Comparison of ENCODE assay signal across 21 mouse cellular contexts in genomic region chr1:184723899-184724298, GRCm38 (mm10). TPM values are rescaled to one million over a fixed set of nuclear protein-coding genes. Genes with fewer than 3 reads are reported as not detected.
DNase-seq lines count a peak whose midpoint lies in the region; ATAC-seq and TF ChIP-seq lines count a peak whose summit lies in the region.
"Had no signal": no experiment of that assay in that cellular context is flagged by ENCODE, and none has a peak within 500 bp of the region (broad histone marks: within the 10 kb centered on the region; RNA-seq: fewer than 3 reads in every experiment).

No protein-coding gene starts in this region.

- DNase-seq in heart, adult 11 months, result peak; percentile 87
- DNase-seq in heart, postnatal 10 days, result no peak
- DNase-seq in intestine, embryonic 14.5 days (ENCODE audit: low spot score), result peak; percentile 69
- peak; percentile 42 for DNase-seq in embryonic facial prominence, embryonic 10.5 days (ENCODE audit: low spot score)
- DNase-seq in neural tube, embryonic 11.5 days (ENCODE audit: low spot score), result peak; percentile 15
- DNase-seq in cerebellum, postnatal 25 days, result no peak
- DNase-seq: adrenal gland, adult 2 months; adrenal gland, postnatal 25 days; cerebellum, adult 18-20 months; cerebellum, adult 9-11 months; gastrocnemius, postnatal 10 days; heart, adult 2 months had no signal

- no peak for TF ChIP-seq CTCF in intestine, postnatal 0 days (IDR thresholded peaks at IDR 0.05; ENCODE audit: low read depth)

- H3K4me1 ChIP-seq in intestine, embryonic 14.5 days (replicated peaks; ENCODE audit: control insufficient read depth, insufficient read depth, low read length), result peaks cover 36% of the 10 kb centered on the region
- H3K4me1 ChIP-seq in intestine, postnatal 0 days (replicated peaks; ENCODE audit: control insufficient read depth, insufficient read depth, low read length), result peaks cover 9% of the 10 kb centered on the region
- peaks cover 12% of the 10 kb centered on the region for H3K4me1 ChIP-seq in embryonic facial prominence, embryonic 10.5 days
- peaks cover 4% of the 10 kb centered on the region; the same call in 1 of the 2 replicates for H3K4me1 ChIP-seq in neural tube, embryonic 11.5 days (ENCODE audit: control insufficient read depth, insufficient read depth, low read length)

- no peak for ATAC-seq in intestine, embryonic 14.5 days (replicated peaks; ENCODE audit: low FRiP score, low TSS enrichment, low read depth)
- no peak for ATAC-seq in intestine, postnatal 0 days
- no peak for ATAC-seq in neural tube, embryonic 11.5 days (ENCODE audit: insufficient read depth, low FRiP score, low TSS enrichment)
- ATAC-seq: activated CD4-positive, CD25-positive, alpha-beta regulatory T cell, adult 4 months; forebrain, embryonic 16.5 days; inflammation-experienced regulatory T-cells, adult 6 months had no signal

- no peak overlapping the region for H3K4me3 ChIP-seq in intestine, embryonic 14.5 days (ENCODE audit: low read depth, low read length)
- H3K4me3 ChIP-seq in intestine, postnatal 0 days (ENCODE audit: low read depth, low read length), result no peak overlapping the region
- no peak overlapping the region for H3K4me3 ChIP-seq in embryonic facial prominence, embryonic 10.5 days
- no peak overlapping the region for H3K4me3 ChIP-seq in neural tube, embryonic 11.5 days (ENCODE audit: low read depth, low read length)
- H3K4me3 ChIP-seq: embryonic facial prominence, embryonic 13.5 days; forebrain, embryonic 12.5 days; heart, adult 2 months; heart, embryonic 15.5 days; hindbrain, embryonic 13.5 days had no signal

- H3K4me2 ChIP-seq in intestine, embryonic 14.5 days (ENCODE audit: low read length), result 0 out of 2 replicates have a peak overlapping the region, but pooled peaks have one; percentile 73
- H3K4me2 ChIP-seq in intestine, postnatal 0 days (replicated peaks; ENCODE audit: low read depth), result no peak overlapping the region
- no peak overlapping the region for H3K4me2 ChIP-seq in neural tube, embryonic 11.5 days (ENCODE audit: low read depth)
- H3K4me2 ChIP-seq: forebrain, embryonic 12.5 days; heart, embryonic 11.5 days; heart, embryonic 15.5 days; hindbrain, embryonic 13.5 days had no signal

- H3K9ac ChIP-seq in intestine, embryonic 14.5 days (ENCODE audit: low read length), result no peak overlapping the region; the same call in 1 of the 2 replicates
- H3K9ac ChIP-seq in intestine, postnatal 0 days (ENCODE audit: low read depth, low read length), result no peak overlapping the region
- no peak overlapping the region for H3K9ac ChIP-seq in neural tube, embryonic 11.5 days (ENCODE audit: low read length)
- H3K9ac ChIP-seq: embryonic facial prominence, embryonic 13.5 days; forebrain, embryonic 12.5 days; heart, embryonic 15.5 days; hindbrain, embryonic 13.5 days had no signal

- H3K36me3 ChIP-seq in intestine, embryonic 14.5 days (ENCODE audit: control insufficient read depth, insufficient read depth, low read length), result peaks cover 28% of the 10 kb centered on the region; the same call in 1 of the 2 replicates
- no peaks in the 10 kb centered on the region for H3K36me3 ChIP-seq in intestine, postnatal 0 days (ENCODE audit: control insufficient read depth, insufficient read depth)
- H3K36me3 ChIP-seq in embryonic facial prominence, embryonic 10.5 days (replicated peaks), result no peaks in the 10 kb centered on the region
- no peaks in the 10 kb centered on the region for H3K36me3 ChIP-seq in neural tube, embryonic 11.5 days (ENCODE audit: control insufficient read depth, insufficient read depth, low read length)
- H3K36me3 ChIP-seq: embryonic facial prominence, embryonic 13.5 days; forebrain, embryonic 12.5 days; heart, embryonic 15.5 days; hindbrain, embryonic 13.5 days had no signal

- 22% methylated on average over 3 of the region's 3 CpGs for WGBS in intestine, embryonic 14.5 days
- WGBS in intestine, postnatal 0 days, result 32% methylated on average over 3 of the region's 3 CpGs
- 4% methylated on average over 3 of the region's 3 CpGs for WGBS in embryonic facial prominence, embryonic 10.5 days
- 2% methylated on average over 3 of the region's 3 CpGs for WGBS in neural tube, embryonic 11.5 days

- H3K27me3 ChIP-seq in intestine, embryonic 14.5 days (replicated peaks; ENCODE audit: control insufficient read depth, insufficient read depth, low read length), result peaks cover 79% of the 10 kb centered on the region
- H3K27me3 ChIP-seq in intestine, postnatal 0 days (replicated peaks; ENCODE audit: control insufficient read depth, insufficient read depth, low read length), result peaks cover 76% of the 10 kb centered on the region
- peaks cover 100% of the 10 kb centered on the region for H3K27me3 ChIP-seq in embryonic facial prominence, embryonic 10.5 days (replicated peaks; ENCODE audit: low read depth, poor library complexity, severe bottlenecking)
- peaks cover 100% of the 10 kb centered on the region for H3K27me3 ChIP-seq in neural tube, embryonic 11.5 days (ENCODE audit: control insufficient read depth, insufficient read depth, low read length)

- H3K27ac ChIP-seq in intestine, embryonic 14.5 days (ENCODE audit: low read depth), result peak overlapping the region; percentile 78
- no peak overlapping the region for H3K27ac ChIP-seq in intestine, postnatal 0 days (ENCODE audit: low read depth, low read length)
- no peak overlapping the region for H3K27ac ChIP-seq in embryonic facial prominence, embryonic 10.5 days (replicated peaks)
- no peak overlapping the region for H3K27ac ChIP-seq in neural tube, embryonic 11.5 days (ENCODE audit: low read depth, low read length)
- H3K27ac ChIP-seq: embryonic facial prominence, embryonic 13.5 days; forebrain, embryonic 12.5 days; heart, adult 2 months; heart, embryonic 15.5 days; hindbrain, embryonic 13.5 days had no signal

- intact Hi-C loops in heart, postnatal 10 days (cut with DNase I), result no loop called here

- H3K9me3 ChIP-seq in intestine, embryonic 14.5 days (ENCODE audit: control insufficient read depth, low read length), result no peaks in the 10 kb centered on the region
- no peaks in the 10 kb centered on the region for H3K9me3 ChIP-seq in intestine, postnatal 0 days (ENCODE audit: control insufficient read depth)
- H3K9me3 ChIP-seq in embryonic facial prominence, embryonic 10.5 days, result no peaks in the 10 kb centered on the region
- no peaks in the 10 kb centered on the region for H3K9me3 ChIP-seq in neural tube, embryonic 11.5 days (ENCODE audit: control insufficient read depth, low read length)
- H3K9me3 ChIP-seq: embryonic facial prominence, embryonic 13.5 days; forebrain, embryonic 12.5 days; heart, embryonic 15.5 days; hindbrain, embryonic 13.5 days had no signal

RNA-seq across cellular contexts. Expression of gene Hlx, which starts 8.5 kb away (rescaled TPM):
- total RNA-seq in heart, postnatal 10 days (2021), result 10 to 100 TPM; 23.2 to 27.1 TPM
- 49.3 and 53.4 TPM in 2 replicates for polyA plus RNA-seq in intestine, embryonic 14.5 days (2014; fragmentation: Nextera tagmentation; extraction: Ambion mirVana)
- polyA plus RNA-seq in intestine, postnatal 0 days (2015; fragmentation: Nextera tagmentation; extraction: Ambion mirVana), result 20.2 and 22.7 TPM in 2 replicates
- 5.8 and 7.7 TPM in 2 replicates for polyA plus RNA-seq in embryonic facial prominence, embryonic 10.5 days (2016; fragmentation: Nextera tagmentation; extraction: Ambion mirVana)
- 9.3 and 12.4 TPM in 2 replicates for polyA plus RNA-seq in neural tube, embryonic 11.5 days (2014; fragmentation: Nextera tagmentation; extraction: Ambion mirVana)
- polyA plus RNA-seq: activated CD4-positive, CD25-positive, alpha-beta regulatory T cell, adult 4 months; inflammation-experienced regulatory T-cells, adult 6 months had no signal

Comparison
In these comparisons a context has a peak if more than half of its experiments do, and no peak if none do; other contexts are left out.
1. DNase-seq: peak in heart, adult 11 months (single experiment), intestine, embryonic 14.5 days (single experiment), embryonic facial prominence, embryonic 10.5 days (single experiment) and neural tube, embryonic 11.5 days (single experiment); none in heart, postnatal 10 days (0 of 2) and cerebellum, postnatal 25 days (0 of 2).